Mouse (Mus musculus) neural tube, embryonic 14.5 days (tissue): ENCODE measurements around the gene Atg16l1. TPM values are rescaled to one million over a fixed set of nuclear protein-coding genes. Genes with fewer than 3 reads are reported as not detected.

ENCODE experiments used
- ATAC-seq: fragments of 200-750 bp; cut with Nextera tagmentation; 2 replicates; pipeline ENCODE4 v1.8.0; 2017; ENCODE audit warnings: low read depth, mild to moderate bottlenecking, moderate TSS enrichment, moderate library complexity
- H3K27ac ChIP-seq: fragments of 300-500 bp; sonication (generic); 2 replicates; pipeline ENCODE4 v1.5.1; 2014; ENCODE audit warnings: low read depth, mild to moderate bottlenecking, control low read depth, low read length, moderate library complexity, mixed read lengths
- H3K27me3 ChIP-seq: fragments of 300-500 bp; sonication (generic); 2 replicates; pipeline ENCODE4 v1.6.1; 2014; ENCODE audit warnings: low read length; ENCODE audit not compliant: control insufficient read depth, insufficient read depth
- H3K36me3 ChIP-seq: fragments of 300-500 bp; sonication (generic); 2 replicates; pipeline ENCODE4 v1.6.1; 2014; ENCODE audit warnings: low read length, mixed read lengths; ENCODE audit not compliant: control insufficient read depth, insufficient read depth
- H3K4me1 ChIP-seq: fragments of 300-500 bp; sonication (generic); 2 replicates; pipeline ENCODE4 v1.6.1; 2014; ENCODE audit warnings: low read length; ENCODE audit not compliant: control insufficient read depth, insufficient read depth
- H3K4me2 ChIP-seq: fragments of 300-500 bp; sonication (generic); 2 replicates; pipeline ENCODE4 v1.6.1; 2014; ENCODE audit warnings: mild to moderate bottlenecking, low read depth, low read length, control low read depth
- H3K4me3 ChIP-seq: fragments of 300-500 bp; sonication (generic); 2 replicates; pipeline ENCODE4 v1.5.1; 2014; ENCODE audit warnings: low read depth, low read length, control low read depth, mixed read lengths
- H3K9ac ChIP-seq: fragments of 300-500 bp; sonication (generic); replicated peaks from 2 replicates; pipeline ENCODE4 v1.6.1; 2014; ENCODE audit warnings: low read depth, mild to moderate bottlenecking, control low read depth, low read length, mixed read lengths
- H3K9me3 ChIP-seq: fragments of 300-500 bp; sonication (generic); 2 replicates; pipeline ENCODE4 v1.6.1; 2016; ENCODE audit warnings: low read length; ENCODE audit not compliant: control insufficient read depth
- WGBS: fragments of 180-500 bp; shearing (Covaris S2); extraction: QIAGEN DNeasy Blood & Tissue Kit; methylation state at CpG from one replicate; pipeline ENCODE4 v1.1.7; 2014; 5-methylcytosine and 5-hydroxymethylcytosine counted together
- polyA plus RNA-seq: library from polyadenylated mRNA; unstranded; fragments of >200 nt; fragmentation: Nextera tagmentation; extraction: Ambion mirVana; gene quantifications from 2 replicates; pipeline ENCODE4 v1.2.1, GENCODE M21; 2014

The Atg16l1 gene
- polyA plus RNA-seq, 1 experiment from 2014 or later: 76.3 TPM

GRCm38 (mm10) chr1:87766233-87766632 is 10.6 kb downstream of the Atg16l1 start:
- H3K4me2 ChIP-seq: no peak overlapping the region

DNA sequence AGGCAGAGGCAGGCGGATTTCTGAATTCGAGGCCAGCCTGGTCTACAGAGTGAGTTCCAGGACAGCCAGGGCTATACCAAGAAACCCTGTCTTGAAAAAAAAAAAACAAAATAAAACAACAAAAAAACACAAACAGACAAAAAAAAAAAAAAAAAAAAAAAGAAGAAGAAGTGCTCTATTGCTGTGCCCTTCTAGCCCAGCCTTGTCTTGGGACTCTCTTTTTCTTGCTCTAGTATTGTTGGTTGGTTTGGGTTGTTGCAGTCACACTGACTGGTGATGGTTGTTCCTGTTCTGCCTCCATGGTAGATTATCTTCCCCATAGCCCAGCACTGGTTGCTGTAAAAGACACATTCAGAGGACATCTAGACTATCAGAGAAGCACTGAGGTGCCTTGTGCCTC is 13.6 kb downstream of the Atg16l1 start:
- Histone ChIP-seq H3K27ac (no peak overlapping the region), H3K4me3 (no peak overlapping the region), H3K9ac (no peak overlapping the region), H3K36me3 (peaks cover 76% of the 10 kb centered on the region), H3K9me3 (no peaks in the 10 kb centered on the region), H3K4me1 (no peaks in the 10 kb centered on the region), H3K27me3 (no peaks in the 10 kb centered on the region), H3K4me2 (no peak overlapping the region)
- WGBS: 93% methylated on average over 2 of the region's 2 CpGs
- ATAC-seq: no peak

More at GRCm38 (mm10) chr1:87766233-87766632, 10.6 kb downstream of the Atg16l1 start:
- Histone ChIP-seq H3K36me3 (peaks cover 71% of the 10 kb centered on the region), H3K9ac (no peak overlapping the region), H3K9me3 (no peaks in the 10 kb centered on the region), H3K27ac (no peak overlapping the region), H3K4me1 (no peaks in the 10 kb centered on the region), H3K27me3 (no peaks in the 10 kb centered on the region), H3K4me3 (no peak overlapping the region)
- WGBS: 92% methylated on average over 3 of the region's 3 CpGs
- ATAC-seq: no peak

DNA sequence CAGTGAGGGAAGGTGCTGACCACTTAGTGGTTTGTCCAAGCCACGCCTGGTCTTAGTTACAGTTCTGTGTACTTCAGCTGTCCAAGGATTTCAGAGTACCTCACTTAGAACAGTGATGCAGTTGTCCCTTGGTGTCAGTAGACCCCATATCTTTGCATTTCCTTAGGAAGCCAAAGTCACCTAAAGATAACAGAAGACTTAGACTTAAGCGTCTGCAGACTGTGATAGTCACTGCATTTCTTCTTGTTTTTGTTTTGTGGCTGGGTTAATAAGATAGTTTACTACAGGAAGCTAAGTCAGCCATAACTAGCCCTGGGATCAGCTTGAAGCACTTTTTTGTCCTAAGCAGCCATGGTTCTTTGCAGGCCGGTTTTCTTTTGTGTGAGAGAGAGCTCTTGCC is 14.8 kb downstream of the Atg16l1 start:
- no peak for ATAC-seq
- Histone ChIP-seq H3K4me1 (no peaks in the 10 kb centered on the region), H3K27ac (no peak overlapping the region), H3K9ac (no peak overlapping the region), H3K27me3 (no peaks in the 10 kb centered on the region), H3K9me3 (no peaks in the 10 kb centered on the region), H3K36me3 (peaks cover 77% of the 10 kb centered on the region), H3K4me2 (no peak overlapping the region), H3K4me3 (no peak overlapping the region)
- 100% methylated on average over 3 of the region's 3 CpGs for WGBS

- Histone ChIP-seq H3K4me1 (no peaks in the 10 kb centered on the region), H3K27ac (no peak overlapping the region), H3K36me3 (peaks cover 77% of the 10 kb centered on the region), H3K9me3 (no peaks in the 10 kb centered on the region), H3K27me3 (no peaks in the 10 kb centered on the region), H3K4me2 (no peak overlapping the region), H3K4me3 (no peak overlapping the region), H3K9ac (no peak overlapping the region)
- WGBS: 97% methylated on average over 3 of the region's 3 CpGs
- ATAC-seq: no peak
Observed at GRCm38 (mm10) chr1:87771724-87772123, 16.1 kb downstream of the Atg16l1 start.

DNA sequence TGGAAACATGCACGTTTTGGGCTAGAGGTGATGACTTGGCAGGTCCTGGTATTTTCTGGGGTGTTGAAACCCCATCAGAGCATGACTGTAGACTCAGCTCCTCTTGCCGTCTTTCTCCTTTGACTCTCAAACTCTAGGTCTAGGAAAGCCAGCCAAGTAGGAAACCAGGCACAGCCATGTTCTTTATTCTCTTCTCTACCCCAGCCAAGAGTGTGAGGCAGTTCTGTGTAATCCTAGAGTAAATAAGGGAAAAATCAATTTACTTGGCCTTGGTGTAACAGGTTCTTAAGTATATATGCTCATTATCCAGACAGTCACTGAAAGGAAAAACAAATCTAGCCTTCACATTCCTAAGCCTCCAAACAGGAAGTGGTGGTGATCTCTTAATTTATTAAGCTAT is 17.7 kb downstream of the Atg16l1 start:
- Histone ChIP-seq H3K4me3 (no peak overlapping the region), H3K4me2 (no peak overlapping the region), H3K36me3 (peaks cover 76% of the 10 kb centered on the region), H3K27ac (no peak overlapping the region), H3K9ac (no peak overlapping the region), H3K4me1 (no peaks in the 10 kb centered on the region), H3K27me3 (no peaks in the 10 kb centered on the region), H3K9me3 (no peaks in the 10 kb centered on the region)
- 95% methylated on average over 2 of the region's 2 CpGs for WGBS
- no peak for ATAC-seq

GRCm38 (mm10) chr1:87774845-87775244 is 19.2 kb downstream of the Atg16l1 start:
- Histone ChIP-seq H3K9ac (no peak overlapping the region), H3K27ac (no peak overlapping the region), H3K4me1 (no peaks in the 10 kb centered on the region), H3K27me3 (no peaks in the 10 kb centered on the region), H3K4me3 (no peak overlapping the region), H3K9me3 (no peaks in the 10 kb centered on the region), H3K36me3 (peaks cover 82% of the 10 kb centered on the region), H3K4me2 (no peak overlapping the region)
- 92% methylated on average over 7 of the region's 7 CpGs for WGBS
- ATAC-seq: no peak

- no peak for ATAC-seq
- H3K36me3 ChIP-seq: peaks cover 85% of the 10 kb centered on the region
Observed at GRCm38 (mm10) chr1:87779204-87779785, 23.6 kb downstream of the Atg16l1 start.

GRCm38 (mm10) chr1:87785703-87786102 is 30.0 kb downstream of the Atg16l1 start:
- Histone ChIP-seq H3K36me3 (peaks cover 65% of the 10 kb centered on the region), H3K9ac (no peak overlapping the region), H3K4me1 (no peaks in the 10 kb centered on the region; the same call in 1 of the 2 replicates), H3K27ac (peak overlapping the region; percentile 8; the same call in 1 of the 2 replicates), H3K9me3 (no peaks in the 10 kb centered on the region), H3K4me2 (no peak overlapping the region), H3K4me3 (no peak overlapping the region), H3K27me3 (no peaks in the 10 kb centered on the region)
- WGBS: 83% methylated on average over 8 of the region's 8 CpGs
- ATAC-seq: no peak

More at GRCm38 (mm10) chr1:87779204-87779785, 23.6 kb downstream of the Atg16l1 start:
- WGBS: 90% methylated on average over 5 of the region's 5 CpGs
- no peaks in the 10 kb centered on the region for H3K4me1 ChIP-seq
- H3K27me3 ChIP-seq: no peaks in the 10 kb centered on the region
- H3K9me3 ChIP-seq: no peaks in the 10 kb centered on the region
- H3K4me3 ChIP-seq: no peak overlapping the region
- H3K9ac ChIP-seq: no peak overlapping the region
- no peak overlapping the region for H3K27ac ChIP-seq
- no peak overlapping the region for H3K4me2 ChIP-seq

DNA sequence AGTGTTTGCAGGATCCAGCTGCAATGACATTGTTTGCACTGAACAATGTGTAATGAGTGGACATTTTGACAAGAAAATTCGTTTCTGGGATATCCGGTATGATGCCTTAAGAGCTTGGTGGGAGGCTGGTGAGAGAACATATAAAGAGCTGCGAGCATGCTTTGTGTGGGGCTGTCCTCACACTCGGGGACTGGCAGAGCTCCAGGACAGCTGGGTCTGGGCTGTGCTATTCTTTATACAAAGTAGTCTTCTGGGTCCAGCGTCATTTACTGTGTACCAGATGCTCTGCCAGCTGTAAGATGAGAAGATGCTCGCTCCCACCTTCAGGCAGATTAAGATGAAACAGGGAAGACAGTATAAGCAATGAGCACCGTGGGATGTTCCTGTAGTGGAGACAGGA is 30.6 kb downstream of the Atg16l1 start:
- H3K27ac ChIP-seq: peak overlapping the region; percentile 36; the same call in 1 of the 2 replicates

More for the DNA sequence above, 30.6 kb downstream of the Atg16l1 start:
- Histone ChIP-seq H3K4me3 (no peak overlapping the region), H3K4me1 (no peaks in the 10 kb centered on the region; the same call in 1 of the 2 replicates), H3K4me2 (no peak overlapping the region), H3K9ac (no peak overlapping the region), H3K36me3 (peaks cover 63% of the 10 kb centered on the region), H3K9me3 (no peaks in the 10 kb centered on the region), H3K27me3 (no peaks in the 10 kb centered on the region)
- ATAC-seq: peak; percentile 77; the same call in 1 of the 2 replicates
- 56% methylated on average over 7 of the region's 7 CpGs for WGBS
